Mouse (Mus musculus) limb, embryonic 11.5 days (tissue): Measurements from ENCODE around the gene Psd. TPM values are rescaled to one million over a fixed set of nuclear protein-coding genes. Genes with fewer than 3 reads are reported as not detected.

Experiments
- ATAC-seq: fragments of 200-750 bp; cut with Nextera tagmentation; 2 replicates; pipeline ENCODE4 v1.8.0; 2017; ENCODE audit warnings: low read depth; ENCODE audit not compliant: insufficient number of reproducible peaks, low FRiP score, low TSS enrichment
- DNase-seq: peaks from one replicate; pipeline ENCODE4 v3.0.0-alpha.2; 2015; ENCODE audit warnings: low spot score
- H3K27ac ChIP-seq: fragments of 300-500 bp; sonication (generic); replicated peaks from 2 replicates; pipeline ENCODE4 v1.5.1; 2014; ENCODE audit warnings: low read depth, mild to moderate bottlenecking, low read length
- H3K27me3 ChIP-seq: fragments of 300-500 bp; sonication (generic); 2 replicates; pipeline ENCODE4 v1.6.1; 2014; ENCODE audit warnings: mild to moderate bottlenecking, low read length, mixed read lengths; ENCODE audit not compliant: control insufficient read depth, insufficient read depth
- H3K36me3 ChIP-seq: fragments of 300-500 bp; sonication (generic); 2 replicates; pipeline ENCODE4 v1.6.1; 2014; ENCODE audit warnings: mild to moderate bottlenecking, low read length, moderate library complexity, mixed read lengths; ENCODE audit not compliant: control insufficient read depth, insufficient read depth
- H3K4me1 ChIP-seq: fragments of 300-500 bp; sonication (generic); 2 replicates; pipeline ENCODE4 v1.6.1; 2014; ENCODE audit warnings: low read length, mixed read lengths; ENCODE audit not compliant: control insufficient read depth, insufficient read depth
- H3K4me2 ChIP-seq: fragments of 300-500 bp; sonication (generic); 2 replicates; pipeline ENCODE4 v1.6.1; 2014; ENCODE audit warnings: low read depth, mild to moderate bottlenecking, moderate library complexity; ENCODE audit not compliant: severe bottlenecking
- H3K4me3 ChIP-seq: fragments of 300-500 bp; sonication (generic); 2 replicates; pipeline ENCODE4 v1.5.1; 2014; ENCODE audit warnings: low read depth, low read length
- H3K9ac ChIP-seq: fragments of 300-500 bp; sonication (generic); 2 replicates; pipeline ENCODE4 v1.6.1; 2014; ENCODE audit warnings: mild to moderate bottlenecking, low read length
- H3K9me3 ChIP-seq: fragments of 300-500 bp; sonication (generic); 2 replicates; pipeline ENCODE4 v1.6.1; 2016; ENCODE audit warnings: low read length; ENCODE audit not compliant: control insufficient read depth
- WGBS: fragments of 180-500 bp; shearing (Covaris S2); extraction: QIAGEN DNeasy Blood & Tissue Kit; methylation state at CpG from one replicate; pipeline ENCODE4 v1.1.7; 2014; 5-methylcytosine and 5-hydroxymethylcytosine counted together
- polyA plus RNA-seq: library from polyadenylated mRNA; unstranded; fragments of >200 nt; fragmentation: Nextera tagmentation; extraction: Ambion mirVana; gene quantifications from 2 replicates; pipeline ENCODE4 v1.2.1, GENCODE M21; 2014

The Psd gene
- polyA plus RNA-seq, 1 experiment from 2014 or later: 1.7 TPM

DNA sequence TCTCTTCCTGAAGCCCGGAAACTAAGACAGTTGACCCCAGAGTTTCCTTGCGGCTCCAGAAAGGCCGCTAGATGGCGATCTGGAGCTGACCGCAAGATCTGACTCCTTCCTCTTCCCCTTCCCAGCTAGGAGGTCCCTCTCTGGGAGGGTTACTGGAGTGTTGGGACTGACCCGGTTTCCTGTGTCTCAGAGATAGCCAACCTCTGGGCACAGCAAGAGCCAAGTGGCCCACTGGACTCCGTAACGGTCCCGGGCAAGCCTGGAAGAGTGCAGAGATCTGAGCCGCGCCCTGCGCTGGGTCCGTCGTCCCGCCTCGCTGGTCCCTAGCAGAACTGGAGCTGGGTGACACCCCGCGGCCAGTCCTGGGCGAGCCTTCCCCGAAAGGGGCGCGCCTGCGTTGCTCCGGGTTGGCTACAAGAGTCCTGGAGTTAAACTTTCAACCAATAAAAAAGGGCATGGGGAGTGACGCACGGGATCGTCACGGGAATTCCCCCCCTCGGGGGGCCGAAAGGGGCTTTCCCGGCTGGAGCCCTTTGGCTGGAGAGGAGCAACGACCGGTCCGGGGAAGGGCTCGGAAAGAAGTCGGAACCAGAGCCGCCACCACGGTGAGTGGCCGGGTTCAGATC is 22.6 kb downstream of the Psd start, which contains the start of gene Nfkb2:
Nfkb2 (plus strand) TSS at position 105 of the 626 bp plus-strand sequence.
- 0% methylated on average over 39 of the region's 39 CpGs for WGBS
- Histone ChIP-seq H3K4me1 (peaks cover 9% of the 10 kb centered on the region; the same call in 1 of the 2 replicates), H3K27me3 (peaks cover 13% of the 10 kb centered on the region; the same call in 1 of the 2 replicates), H3K36me3 (no peaks in the 10 kb centered on the region), H3K27ac (no peak within 1 kb of the TSS), H3K4me3 (peak within 1 kb of the TSS; percentile 54), H3K4me2 (peak within 1 kb of the TSS; percentile 85), H3K9me3 (no peaks in the 10 kb centered on the region), H3K9ac (peak within 1 kb of the TSS; percentile 56; the same call in 1 of the 2 replicates)
- DNase-seq: peak; percentile 88
- ATAC-seq: peak; percentile 83

DNA sequence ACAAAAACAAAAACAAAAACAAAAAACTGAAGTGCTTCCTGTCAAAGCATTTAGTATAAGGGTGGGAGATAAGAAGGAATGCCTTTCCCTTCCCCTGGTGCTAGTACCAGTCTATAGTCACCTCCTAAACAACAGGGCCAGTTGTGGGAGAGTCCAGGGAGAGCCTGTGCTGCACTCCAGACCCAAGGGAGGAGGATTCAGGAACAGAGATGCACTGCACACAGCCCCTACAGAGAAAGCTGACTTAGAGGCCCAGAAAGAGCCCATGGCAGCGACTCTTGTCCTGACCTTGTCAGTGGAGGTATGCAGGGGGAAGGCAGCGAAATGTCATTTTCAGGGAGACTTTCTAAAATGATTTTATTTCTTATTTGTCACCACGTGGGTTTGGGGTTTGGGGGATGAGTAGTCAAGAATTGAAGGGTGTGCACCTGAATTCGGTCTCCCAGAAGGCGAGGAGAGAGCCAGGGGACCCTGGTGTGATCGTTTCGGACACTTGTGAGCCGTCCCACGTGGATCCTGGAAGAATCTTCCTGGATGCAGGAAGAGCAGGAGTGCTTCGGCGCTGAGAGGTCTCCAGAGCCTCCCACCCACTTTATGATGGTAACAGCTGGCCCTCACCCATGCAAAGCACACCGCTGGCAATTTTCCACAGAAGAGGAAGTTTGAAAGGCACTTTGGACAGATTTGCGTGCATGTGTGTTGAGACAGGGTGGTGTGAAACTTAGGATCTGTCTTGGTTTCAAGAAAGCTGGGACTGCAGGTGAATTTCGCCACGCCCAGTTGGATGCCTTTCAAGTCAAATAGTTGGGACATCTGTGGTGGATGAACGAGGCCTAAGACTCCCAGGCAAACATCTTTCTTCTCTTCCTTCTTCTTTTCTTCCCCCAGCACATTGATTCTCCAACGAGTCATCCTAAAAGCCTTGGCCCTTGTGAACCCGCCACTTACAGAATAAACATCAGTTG is 23.4 kb downstream of the Psd start:
- Histone ChIP-seq H3K9ac (no peak overlapping the region), H3K4me2 (peak overlapping the region; percentile 85), H3K4me3 (peak overlapping the region; percentile 54), H3K36me3 (no peaks in the 10 kb centered on the region), H3K4me1 (peaks cover 4% of the 10 kb centered on the region; the same call in 1 of the 2 replicates), H3K27ac (no peak overlapping the region), H3K27me3 (peaks cover 10% of the 10 kb centered on the region; the same call in 1 of the 2 replicates), H3K9me3 (no peaks in the 10 kb centered on the region)
- WGBS: 52% methylated on average over 18 of the region's 18 CpGs
- DNase-seq (no peak), ATAC-seq (no peak)

DNA sequence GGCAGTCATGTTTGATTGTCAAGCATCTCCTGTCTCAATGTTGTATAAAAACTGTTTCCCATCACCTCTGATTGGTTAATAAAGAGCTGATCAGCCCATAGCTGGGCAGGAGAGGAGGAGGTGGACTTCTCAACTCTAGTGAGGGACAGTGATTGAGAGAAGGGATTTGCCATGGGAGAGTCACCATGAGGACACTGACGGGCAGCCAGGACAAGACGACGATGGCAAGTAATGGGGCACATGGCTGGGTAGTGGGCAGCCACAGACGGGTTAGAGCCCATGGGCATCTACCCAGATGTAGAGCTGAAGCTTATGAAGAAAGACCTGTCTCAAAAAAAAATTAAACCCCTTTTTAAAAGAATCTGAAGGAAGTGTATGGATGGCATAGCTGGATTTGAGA is 24.4 kb downstream of the Psd start:
- H3K9me3 ChIP-seq: no peaks in the 10 kb centered on the region
- no peak overlapping the region for H3K27ac ChIP-seq
- H3K9ac ChIP-seq: no peak overlapping the region
- H3K4me2 ChIP-seq: no peak overlapping the region
- H3K36me3 ChIP-seq: no peaks in the 10 kb centered on the region
- DNase-seq (no peak), ATAC-seq (no peak)
- H3K4me3 ChIP-seq: no peak overlapping the region
- 91% methylated on average over 4 of the region's 4 CpGs for WGBS
- peaks cover 3% of the 10 kb centered on the region; the same call in 1 of the 2 replicates for H3K27me3 ChIP-seq
- peaks cover 3% of the 10 kb centered on the region; the same call in 1 of the 2 replicates for H3K4me1 ChIP-seq

DNA sequence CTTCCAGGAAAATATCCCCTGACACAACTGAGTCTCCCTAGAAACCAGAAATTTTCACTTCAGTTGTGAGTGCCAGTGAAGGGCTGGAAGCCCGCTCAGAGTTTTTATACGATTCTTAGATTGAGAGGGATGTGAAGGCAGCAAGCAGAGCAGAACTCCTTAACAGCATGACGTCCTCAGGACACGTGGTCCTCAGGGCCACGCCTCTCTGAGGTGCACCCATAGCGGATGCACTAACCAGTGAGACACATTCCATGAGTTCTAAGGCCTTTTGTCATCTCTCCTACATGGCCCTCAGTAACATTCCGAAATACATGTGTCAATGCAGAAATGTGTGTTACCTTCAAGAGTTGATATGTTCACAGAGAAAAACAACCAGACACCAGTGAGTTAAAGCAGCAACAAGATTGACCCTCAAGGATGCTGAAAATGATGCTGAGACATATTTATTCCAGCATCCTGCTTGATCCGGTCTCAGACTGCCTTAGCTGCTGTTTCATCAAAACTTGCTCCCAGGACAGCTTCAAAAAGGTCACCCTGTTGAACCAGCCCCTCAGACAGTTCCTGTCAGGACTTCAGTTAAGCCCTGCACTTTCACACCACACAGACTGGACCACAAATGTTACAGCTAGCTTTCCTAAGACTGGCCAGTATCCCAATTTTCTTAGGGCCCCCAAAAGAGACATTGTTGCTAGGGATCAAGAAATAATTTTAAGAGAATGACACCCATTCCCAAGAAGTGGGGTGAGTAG is 26.5 kb downstream of the Psd start:
- Histone ChIP-seq H3K36me3 (no peaks in the 10 kb centered on the region), H3K4me1 (peaks cover 3% of the 10 kb centered on the region; the same call in 1 of the 2 replicates), H3K9ac (no peak overlapping the region), H3K9me3 (no peaks in the 10 kb centered on the region), H3K27ac (no peak overlapping the region), H3K4me3 (no peak overlapping the region), H3K27me3 (no peaks in the 10 kb centered on the region), H3K4me2 (no peak overlapping the region)
- no peak for ATAC-seq
- no peak for DNase-seq
- WGBS: 38% methylated on average over 8 of the region's 8 CpGs

DNA sequence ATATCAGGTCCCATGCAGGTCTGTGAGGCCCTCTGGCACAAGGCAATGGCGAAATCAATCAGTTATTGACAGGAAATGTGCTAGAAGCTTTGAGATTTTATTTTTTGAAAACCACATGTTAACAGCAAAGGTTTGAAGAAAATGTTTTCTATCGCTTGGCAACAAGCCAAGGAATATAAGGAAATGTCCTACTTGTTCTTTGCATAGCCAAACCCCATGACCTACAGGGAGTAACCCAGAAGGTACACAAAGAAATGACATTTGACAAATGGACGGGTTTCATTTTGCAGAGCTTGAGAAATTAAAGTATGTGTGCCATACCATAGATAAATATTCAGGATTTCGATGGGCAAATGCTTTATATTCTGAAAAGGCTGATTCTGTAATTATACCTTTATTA is 30.0 kb downstream of the Psd start:
- no peak for ATAC-seq
- Histone ChIP-seq H3K9me3 (no peaks in the 10 kb centered on the region), H3K4me3 (no peak overlapping the region), H3K4me1 (no peaks in the 10 kb centered on the region), H3K27ac (no peak overlapping the region), H3K36me3 (no peaks in the 10 kb centered on the region), H3K9ac (no peak overlapping the region), H3K4me2 (no peak overlapping the region), H3K27me3 (no peaks in the 10 kb centered on the region)
- no peak for DNase-seq
- 72% methylated on average over 4 of the region's 4 CpGs for WGBS

DNA sequence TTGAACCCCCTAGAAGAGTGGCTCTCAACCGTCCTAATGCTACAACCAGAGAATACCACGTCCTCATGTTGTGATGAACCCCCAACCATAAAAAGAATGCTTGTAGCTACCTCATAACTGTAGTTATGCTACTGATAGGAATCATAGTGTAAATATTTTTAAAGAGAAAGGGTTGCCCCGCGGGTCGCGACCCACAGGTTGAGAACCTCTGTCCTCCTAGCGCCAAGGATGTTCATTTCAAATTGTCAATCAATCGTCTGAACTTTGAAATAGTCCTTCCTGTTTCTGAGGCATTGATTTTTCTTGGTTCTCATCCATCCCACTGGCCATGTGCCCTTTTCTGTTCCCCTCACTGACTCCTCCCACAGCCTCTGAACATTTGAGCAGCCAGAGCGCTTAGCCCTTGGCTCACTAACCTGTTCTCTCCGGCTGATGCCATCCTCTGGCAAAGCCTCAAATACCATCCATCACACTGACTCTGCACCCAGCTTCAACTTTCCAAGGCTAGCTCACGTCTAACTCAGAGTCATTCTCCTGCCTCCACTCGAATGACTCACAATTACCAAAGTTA is 36.3 kb downstream of the Psd start:
- WGBS: 69% methylated on average over 12 of the region's 12 CpGs
- H3K27ac ChIP-seq: no peak overlapping the region

DNA sequence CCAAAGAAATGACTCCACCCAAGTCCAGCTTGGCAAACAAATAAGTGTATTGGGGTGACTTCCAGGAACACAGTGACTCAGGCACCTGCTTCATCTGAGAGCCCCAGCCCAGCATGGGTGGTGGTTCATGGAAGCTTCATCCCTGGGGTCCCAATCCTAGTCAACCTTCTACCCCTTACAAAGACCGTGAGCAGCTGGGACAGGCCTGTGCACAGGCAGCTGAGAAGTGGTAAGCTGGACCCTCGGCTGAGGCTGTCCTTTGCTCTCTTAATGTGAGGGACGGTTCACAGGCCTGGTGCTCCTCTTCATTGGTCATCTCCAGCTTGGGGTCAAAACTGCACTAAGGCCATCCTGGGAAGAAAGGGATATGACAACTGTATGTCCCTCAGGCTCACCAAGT is 39.4 kb downstream of the Psd start:
- Histone ChIP-seq H3K4me1 (no peaks in the 10 kb centered on the region), H3K36me3 (peaks cover 10% of the 10 kb centered on the region), H3K27me3 (no peaks in the 10 kb centered on the region), H3K9me3 (no peaks in the 10 kb centered on the region), H3K27ac (no peak overlapping the region), H3K4me2 (no peak overlapping the region), H3K4me3 (no peak overlapping the region), H3K9ac (no peak overlapping the region)
- WGBS: 91% methylated on average over 3 of the region's 3 CpGs
- ATAC-seq (no peak), DNase-seq (no peak)

More for the DNA sequence above, 36.3 kb downstream of the Psd start:
- Histone ChIP-seq H3K9me3 (no peaks in the 10 kb centered on the region), H3K4me2 (no peak overlapping the region), H3K9ac (no peak overlapping the region), H3K4me1 (no peaks in the 10 kb centered on the region), H3K36me3 (0 out of 2 replicates have a peak, but pooled peaks cover 3% of the 10 kb centered on the region), H3K4me3 (no peak overlapping the region), H3K27me3 (no peaks in the 10 kb centered on the region)
- ATAC-seq (no peak), DNase-seq (no peak)

DNA sequence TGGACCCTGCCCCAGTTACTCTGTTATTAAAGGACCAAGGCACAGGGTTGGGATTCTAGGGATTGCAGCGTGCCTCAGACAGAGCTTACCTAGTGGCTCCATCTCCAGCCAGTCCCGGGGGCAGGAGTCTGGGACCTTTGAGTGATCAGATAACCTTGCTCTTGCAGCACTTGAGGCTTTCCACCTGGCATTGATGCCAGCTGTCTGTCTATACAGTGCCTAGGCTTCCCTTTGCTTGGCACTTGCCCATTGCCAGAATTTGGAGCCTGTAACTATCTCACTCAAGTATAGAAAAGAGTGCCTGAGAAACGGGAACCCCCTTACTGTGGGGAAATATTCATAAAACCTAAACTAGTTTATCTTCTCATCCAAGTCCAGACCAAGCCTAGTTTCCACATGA is 40.0 kb downstream of the Psd start:
- WGBS: 89% methylated on average over 3 of the region's 3 CpGs
- Histone ChIP-seq H3K27ac (no peak overlapping the region), H3K9me3 (no peaks in the 10 kb centered on the region), H3K4me3 (no peak overlapping the region), H3K4me2 (no peak overlapping the region), H3K36me3 (peaks cover 14% of the 10 kb centered on the region), H3K9ac (no peak overlapping the region), H3K27me3 (no peaks in the 10 kb centered on the region), H3K4me1 (no peaks in the 10 kb centered on the region)
- no peak for DNase-seq
- ATAC-seq: no peak
